Mouse (Mus musculus) brain, embryonic 14.5 days (tissue): ENCODE measurements around the gene Bcas3.

Experiments used
- CTCF ChIP-seq: fragments of 200-500 bp; IDR thresholded peaks from 2 replicates; pipeline ENCODE4 v1.5.1; 2012; ENCODE audit warnings: inconsistent platforms, mild to moderate bottlenecking, moderate library complexity, borderline replicate concordance; ENCODE audit not compliant: insufficient read depth, insufficient read length; ENCODE audit errors: extremely low read depth
- POLR2A ChIP-seq: fragments of 200-500 bp; IDR thresholded peaks from 2 replicates; pipeline ENCODE4 v1.6.1; 2012; ENCODE audit warnings: mild to moderate bottlenecking, inconsistent platforms, borderline replicate concordance; ENCODE audit not compliant: poor library complexity, insufficient read depth, insufficient read length, severe bottlenecking; ENCODE audit errors: extremely low read depth

- TF ChIP-seq POLR2A = no peak
- TF ChIP-seq CTCF = no peak
These were observed 100.8 kb downstream of the Bcas3 start for GRCm38 (mm10) chr11:85453598-85454304.
